Comparison of ENCODE assay signal across 8 mouse cellular contexts in the genomic region with DNA sequence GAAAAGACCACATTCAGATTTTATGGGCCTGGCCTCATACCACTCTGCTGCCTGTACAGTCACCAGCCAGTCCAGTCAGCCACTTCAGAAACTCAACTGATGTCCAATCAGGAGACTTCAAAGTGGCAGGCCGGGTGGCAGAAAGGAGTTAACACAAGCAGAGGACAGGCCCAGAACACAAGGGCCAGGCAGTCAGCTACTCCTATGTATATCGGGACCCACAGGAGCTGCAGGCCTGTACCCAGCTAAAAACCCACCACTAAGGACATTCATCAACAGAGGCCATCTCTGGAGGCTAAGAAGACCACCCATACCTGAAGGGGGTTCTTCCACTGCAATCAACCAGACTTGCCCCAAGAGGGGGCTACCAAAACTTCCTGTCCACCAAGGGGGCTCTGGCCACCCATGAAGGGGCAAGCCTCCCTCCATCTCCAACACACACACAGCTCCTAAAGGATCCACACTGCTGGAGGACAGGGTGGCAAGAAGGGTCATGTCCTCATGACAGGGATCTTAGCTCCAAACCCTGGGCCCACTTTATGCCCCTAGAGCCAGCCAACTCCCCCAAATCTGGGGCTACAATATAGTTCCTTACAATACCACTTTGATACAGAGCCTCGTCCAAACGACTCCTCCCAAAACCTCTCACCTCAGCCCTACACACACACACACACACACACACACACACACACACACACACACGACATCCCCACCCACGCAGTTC. TPM values are rescaled to one million over a fixed set of nuclear protein-coding genes. Genes with fewer than 3 reads are reported as not detected.
A peak's percentile ranks its signal among the peaks of the same experiment; 100 is the strongest.
DNase-seq lines count a peak whose midpoint lies in the region; ATAC-seq and TF ChIP-seq lines count a peak whose summit lies in the region.

No protein-coding gene starts in this region.

- WGBS in liver, adult 2 months, result 18% methylated on average over 6 of the region's 6 CpGs
- 5% methylated on average over 6 of the region's 6 CpGs for WGBS in hindbrain, embryonic 11.5 days

- H3K9me3 ChIP-seq in hindbrain, embryonic 11.5 days (ENCODE audit: control insufficient read depth, low read length), result no peaks in the 10 kb centered on the region

- peak overlapping the region; percentile 47; the same call in 1 of the 2 replicates for H3K9ac ChIP-seq in liver, adult 2 months (ENCODE audit: low read depth, low read length)
- H3K9ac ChIP-seq in hindbrain, embryonic 11.5 days (ENCODE audit: low read depth, low read length), result peak overlapping the region; percentile 99

- H3K36me3 ChIP-seq in liver, adult 2 months (ENCODE audit: control insufficient read depth, insufficient read depth, low read length), result no peaks in the 10 kb centered on the region
- H3K36me3 ChIP-seq in hindbrain, embryonic 11.5 days (ENCODE audit: control insufficient read depth, insufficient read depth, low read length), result no peaks in the 10 kb centered on the region

- H3K27ac ChIP-seq in liver, adult 2 months (replicated peaks; ENCODE audit: insufficient read depth, low read depth, low read length), result 0 out of 2 replicates have a peak overlapping the region, but pooled peaks have one; percentile 14
- peak overlapping the region; percentile 12; the same call in 1 of the 2 replicates for H3K27ac ChIP-seq in hindbrain, embryonic 11.5 days (ENCODE audit: low read depth, low read length)

- DNase-seq in liver, adult 2 months (ENCODE audit: extremely low read depth, low read depth, low spot score), result no peak
- DNase-seq in liver, result no peak
- peak; percentile 57 for DNase-seq in embryo, embryonic 10 days (ENCODE audit: low spot score)
- peak; percentile 43 for DNase-seq in hindbrain, embryonic 11.5 days (ENCODE audit: low spot score)
- DNase-seq in lung, postnatal 10 days, result peak; percentile 46
- DNase-seq in thymus, postnatal 14 days, result peak; percentile 48
- DNase-seq in spleen, adult 18-20 months, result no peak
- DNase-seq in left cerebral cortex, postnatal 14 days (ENCODE audit: low spot score in 2 of 2), result no peak

- H3K4me2 ChIP-seq in hindbrain, embryonic 11.5 days (replicated peaks; ENCODE audit: low read depth, low read length), result peak overlapping the region; percentile 83

- no peaks in the 10 kb centered on the region for H3K27me3 ChIP-seq in liver, adult 2 months (ENCODE audit: control insufficient read depth, insufficient read depth, low read length)
- H3K27me3 ChIP-seq in hindbrain, embryonic 11.5 days (ENCODE audit: control insufficient read depth, insufficient read depth, low read length), result no peaks in the 10 kb centered on the region

- H3K4me1 ChIP-seq in liver, adult 2 months (ENCODE audit: control insufficient read depth, insufficient read depth, low read length), result peaks cover 12% of the 10 kb centered on the region
- H3K4me1 ChIP-seq in hindbrain, embryonic 11.5 days (replicated peaks; ENCODE audit: control insufficient read depth, insufficient read depth, low read length), result peaks cover 13% of the 10 kb centered on the region

- no peak for TF ChIP-seq POLR2A in liver, adult 2 months (IDR thresholded peaks at IDR 0.05; ENCODE audit: extremely low read depth, insufficient read depth, low read length)

- no peak for ATAC-seq in hindbrain, embryonic 11.5 days (ENCODE audit: low FRiP score)

- H3K79me2 ChIP-seq in liver, adult 2 months (ENCODE audit: control insufficient read depth, insufficient read depth, low read length), result peaks cover 23% of the 10 kb centered on the region; the same call in 1 of the 2 replicates

- no peak for TF ChIP-seq CTCF in liver, adult 2 months (IDR thresholded peaks at IDR 0.05; ENCODE audit: low read depth, low read length)

- intact Hi-C loops in left cerebral cortex, postnatal 14 days (cut with DNase I), result loop anchor here (5.0 kb wide), 1 partner anchor 53 kb away; no protein-coding TSS in a partner anchor

- H3K4me3 ChIP-seq in liver, adult 2 months (ENCODE audit: insufficient read depth, low read depth, low read length), result peak overlapping the region; percentile 72
- H3K4me3 ChIP-seq in hindbrain, embryonic 11.5 days (ENCODE audit: low read depth, low read length), result peak overlapping the region; percentile 78

RNA-seq across cellular contexts. Expression of gene Zfp362, which starts 1.3 kb away (rescaled TPM):
- total RNA-seq in liver, adult 2 months (2014; rRNA removed), result 0.83 and 0.87 TPM in 2 replicates
- 5.7 and 6.2 TPM in 2 replicates for polyA plus RNA-seq in liver, adult 2 months (2012; rRNA removed)
- 29.5 and 30.4 TPM in 2 replicates for polyA plus RNA-seq in hindbrain, embryonic 11.5 days (2014; fragmentation: Nextera tagmentation; extraction: Ambion mirVana)
- total RNA-seq in left cerebral cortex, postnatal 14 days (2021), result 10 to 100 TPM; 37.9 to 39.1 TPM

RNA-seq across cellular contexts. Expression of gene A3galt2, which starts 49.4 kb away (rescaled TPM):
- total RNA-seq in liver, adult 2 months (2014; rRNA removed), result under 0.01 and 0.07 TPM in 2 replicates
- polyA plus RNA-seq in liver, adult 2 months (2012; rRNA removed), result 0.02 TPM in 1 of 2 replicates, not detected in the other
- polyA plus RNA-seq in hindbrain, embryonic 11.5 days (2014; fragmentation: Nextera tagmentation; extraction: Ambion mirVana), result 0.42 and 0.51 TPM in 2 replicates
- total RNA-seq in left cerebral cortex, postnatal 14 days (2021), result under 1 TPM; 0.42 to 0.75 TPM

Comparison
In these comparisons a context has a peak if more than half of its experiments do, and no peak if none do; other contexts are left out.
1. DNase-seq: peak in embryo, embryonic 10 days (single experiment), hindbrain, embryonic 11.5 days (single experiment), lung, postnatal 10 days (single experiment) and thymus, postnatal 14 days (single experiment); none in liver, adult 2 months (single experiment), liver (single experiment), spleen, adult 18-20 months (0 of 2) and left cerebral cortex, postnatal 14 days (0 of 2).
2. RNA of gene Zfp362, which starts 1.3 kb away (total RNA-seq): 37.9 to 39.1 TPM in left cerebral cortex, postnatal 14 days; 0.83 to 0.87 TPM in liver, adult 2 months; every median in the first group is over 10 times any median in the second.